Mouse (Mus musculus) embryonic facial prominence, embryonic 12.5 days (tissue): ENCODE measurements at regions not wholly inside any gene's neighbourhood (a gene's known extent, or its start where the extent isn't known, plus 50 kb on each side); places are given as distances from the start of the nearest gene placed in this dataset.

Source experiments
- ATAC-seq: fragments of 200-750 bp; cut with Nextera tagmentation; 2 replicates; pipeline ENCODE4 v1.8.0; 2017; ENCODE audit not compliant: insufficient number of reproducible peaks, insufficient read depth, low FRiP score, low TSS enrichment
- H3K27ac ChIP-seq: fragments of 300-500 bp; sonication (generic); 2 replicates; pipeline ENCODE4 v1.5.1; 2016; ENCODE audit warnings: mild to moderate bottlenecking
- H3K27me3 ChIP-seq: fragments of 300-500 bp; sonication (generic); 2 replicates; pipeline ENCODE4 v1.6.1; 2016; ENCODE audit warnings: mild to moderate bottlenecking, moderate library complexity
- H3K36me3 ChIP-seq: fragments of 300-500 bp; sonication (generic); 2 replicates; pipeline ENCODE4 v1.6.1; 2016; ENCODE audit warnings: mild to moderate bottlenecking
- H3K4me1 ChIP-seq: fragments of 300-500 bp; sonication (generic); 2 replicates; pipeline ENCODE4 v1.6.1; 2016
- H3K4me2 ChIP-seq: fragments of 300-500 bp; sonication (generic); replicated peaks from 2 replicates; pipeline ENCODE4 v1.6.1; 2016; ENCODE audit warnings: mild to moderate bottlenecking, moderate library complexity
- H3K4me3 ChIP-seq: fragments of 300-500 bp; sonication (generic); 2 replicates; pipeline ENCODE4 v1.5.1; 2016; ENCODE audit warnings: mild to moderate bottlenecking
- H3K9ac ChIP-seq: fragments of 300-500 bp; sonication (generic); 2 replicates; pipeline ENCODE4 v1.6.1; 2016; ENCODE audit warnings: mild to moderate bottlenecking, moderate library complexity
- H3K9me3 ChIP-seq: fragments of 300-500 bp; sonication (generic); 2 replicates; pipeline ENCODE4 v1.6.1; 2016; ENCODE audit warnings: mild to moderate bottlenecking, moderate library complexity
- WGBS: fragments of 180-500 bp; shearing (Covaris S2); methylation state at CpG from one replicate; pipeline ENCODE4 v1.1.7; 2016; 5-methylcytosine and 5-hydroxymethylcytosine counted together

GRCm38 (mm10) chr5:133320206-133320605, 777.1 kb upstream of the Auts2 start:
- H3K27ac ChIP-seq: no peak overlapping the region
- H3K9me3 ChIP-seq: no peaks in the 10 kb centered on the region
- WGBS: 89% methylated on average over 1 of the region's 1 CpGs
- no peak overlapping the region for H3K4me3 ChIP-seq
- no peaks in the 10 kb centered on the region for H3K27me3 ChIP-seq
- ATAC-seq: no peak
- no peaks in the 10 kb centered on the region for H3K36me3 ChIP-seq
- H3K9ac ChIP-seq: no peak overlapping the region
- no peak overlapping the region for H3K4me2 ChIP-seq
- no peaks in the 10 kb centered on the region for H3K4me1 ChIP-seq

GRCm38 (mm10) chr5:133314031-133314430, 770.9 kb upstream of the Auts2 start:
- Histone ChIP-seq H3K36me3 (no peaks in the 10 kb centered on the region), H3K9ac (no peak overlapping the region), H3K9me3 (no peaks in the 10 kb centered on the region), H3K4me3 (no peak overlapping the region), H3K27ac (no peak overlapping the region), H3K27me3 (peaks cover 7% of the 10 kb centered on the region; the same call in 1 of the 2 replicates), H3K4me2 (no peak overlapping the region), H3K4me1 (no peaks in the 10 kb centered on the region)
- no peak for ATAC-seq
- 54% methylated on average over 7 of the region's 7 CpGs for WGBS

- Histone ChIP-seq H3K4me2 (no peak overlapping the region), H3K27me3 (peaks cover 7% of the 10 kb centered on the region; the same call in 1 of the 2 replicates), H3K36me3 (no peaks in the 10 kb centered on the region), H3K9me3 (no peaks in the 10 kb centered on the region), H3K4me3 (no peak overlapping the region), H3K27ac (no peak overlapping the region), H3K9ac (no peak overlapping the region), H3K4me1 (no peaks in the 10 kb centered on the region)
- ATAC-seq: no peak
- 30% methylated on average over 6 of the region's 6 CpGs for WGBS
These were observed 768.1 kb upstream of the Auts2 start for GRCm38 (mm10) chr5:133310979-133311890.

DNA sequence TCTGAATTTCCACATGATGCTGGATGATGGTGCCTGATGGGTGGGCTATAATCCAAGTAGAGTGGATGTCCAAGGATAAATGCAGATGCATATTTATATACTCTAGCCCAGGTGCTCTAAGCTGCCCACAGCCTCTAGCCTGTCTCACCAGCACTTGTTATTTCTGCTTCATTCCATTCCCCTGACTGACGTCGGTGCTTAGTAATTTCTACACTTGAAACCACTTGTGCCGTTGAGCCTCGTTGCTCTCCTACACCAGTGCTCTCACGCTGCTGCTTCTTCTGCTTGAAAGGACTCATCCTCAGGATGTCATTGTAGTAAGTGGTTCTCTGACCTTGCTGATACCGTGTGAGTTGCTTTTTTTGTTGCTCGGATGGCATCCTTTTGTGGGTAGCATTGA, 724.7 kb upstream of the Auts2 start:
- no peak overlapping the region for H3K4me2 ChIP-seq

DNA sequence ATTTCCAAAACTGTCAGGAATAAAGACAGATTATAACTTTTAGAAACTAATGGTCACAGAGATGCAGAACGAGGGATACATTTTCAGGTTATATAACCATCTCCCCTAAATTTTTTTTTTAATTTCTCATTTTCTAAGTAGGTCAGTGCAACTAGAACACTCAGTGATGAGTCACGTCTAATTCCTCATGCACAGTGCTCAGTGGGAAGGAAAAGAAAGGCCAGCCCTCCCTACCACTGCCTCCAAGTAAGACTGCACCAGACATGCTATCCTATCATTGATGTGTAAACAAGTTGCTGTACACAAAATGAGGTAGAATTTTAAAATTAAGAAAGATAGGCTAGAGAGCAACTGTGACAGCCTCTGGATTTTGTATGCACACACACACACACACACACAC, 724.2 kb upstream of the Auts2 start:
- H3K4me1 ChIP-seq: no peaks in the 10 kb centered on the region
- H3K9ac ChIP-seq: no peak overlapping the region
- H3K4me3 ChIP-seq: no peak overlapping the region
- WGBS: 70% methylated on average over 2 of the region's 2 CpGs
- no peaks in the 10 kb centered on the region for H3K36me3 ChIP-seq
- H3K4me2 ChIP-seq: no peak overlapping the region
- no peak overlapping the region for H3K27ac ChIP-seq
- no peaks in the 10 kb centered on the region for H3K9me3 ChIP-seq
- no peak for ATAC-seq
- no peaks in the 10 kb centered on the region for H3K27me3 ChIP-seq

More for the DNA sequence above, 724.7 kb upstream of the Auts2 start:
- Histone ChIP-seq H3K27ac (no peak overlapping the region), H3K4me3 (no peak overlapping the region), H3K9me3 (no peaks in the 10 kb centered on the region), H3K36me3 (no peaks in the 10 kb centered on the region), H3K9ac (no peak overlapping the region), H3K27me3 (no peaks in the 10 kb centered on the region), H3K4me1 (no peaks in the 10 kb centered on the region)
- 74% methylated on average over 7 of the region's 7 CpGs for WGBS
- no peak for ATAC-seq

DNA sequence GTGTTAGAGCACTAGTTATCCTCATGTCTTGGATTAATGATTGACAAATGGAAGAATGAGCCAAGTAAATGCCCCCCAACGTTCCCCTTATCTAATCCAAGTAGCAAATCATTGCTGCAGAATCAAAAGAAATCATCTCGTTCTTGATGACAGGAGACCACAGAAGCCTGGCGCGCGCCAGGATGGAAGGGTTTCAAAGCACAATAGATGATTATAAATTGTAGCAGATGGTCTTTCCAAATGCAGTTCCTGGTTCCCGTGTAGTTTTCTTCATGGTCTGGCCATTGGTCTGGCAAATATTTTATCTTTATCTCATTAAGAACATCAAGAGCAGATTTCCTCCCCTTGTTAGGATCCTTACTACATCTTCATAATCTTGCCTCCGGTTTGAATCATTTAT, 721.8 kb upstream of the Auts2 start:
- ATAC-seq: no peak

GRCm38 (mm10) chr5:133218801-133219200, 675.7 kb upstream of the Auts2 start:
- no peak overlapping the region for H3K9ac ChIP-seq
- no peak for ATAC-seq
- 0 out of 2 replicates have a peak, but pooled peaks cover 4% of the 10 kb centered on the region for H3K4me1 ChIP-seq
- H3K9me3 ChIP-seq: no peaks in the 10 kb centered on the region
- H3K4me2 ChIP-seq: no peak overlapping the region
- no peaks in the 10 kb centered on the region for H3K27me3 ChIP-seq
- H3K27ac ChIP-seq: no peak overlapping the region
- no peaks in the 10 kb centered on the region for H3K36me3 ChIP-seq
- H3K4me3 ChIP-seq: no peak overlapping the region
- WGBS: 35% methylated on average over 3 of the region's 3 CpGs

More for the DNA sequence above, 721.8 kb upstream of the Auts2 start:
- Histone ChIP-seq H3K4me1 (no peaks in the 10 kb centered on the region), H3K9ac (no peak overlapping the region), H3K27ac (no peak overlapping the region), H3K9me3 (no peaks in the 10 kb centered on the region), H3K4me2 (no peak overlapping the region), H3K4me3 (no peak overlapping the region), H3K27me3 (no peaks in the 10 kb centered on the region), H3K36me3 (no peaks in the 10 kb centered on the region)
- WGBS: 79% methylated on average over 7 of the region's 7 CpGs

- WGBS: 86% methylated on average over 1 of the region's 1 CpGs
- no peaks in the 10 kb centered on the region for H3K4me1 ChIP-seq
- no peak for ATAC-seq
- H3K4me3 ChIP-seq: no peak overlapping the region
- H3K27ac ChIP-seq: no peak overlapping the region
- no peaks in the 10 kb centered on the region for H3K9me3 ChIP-seq
- no peaks in the 10 kb centered on the region for H3K36me3 ChIP-seq
- H3K27me3 ChIP-seq: no peaks in the 10 kb centered on the region
- H3K4me2 ChIP-seq: no peak overlapping the region
- H3K9ac ChIP-seq: no peak overlapping the region
These were observed 655.4 kb upstream of the Auts2 start for GRCm38 (mm10) chr5:133198546-133198945.

DNA sequence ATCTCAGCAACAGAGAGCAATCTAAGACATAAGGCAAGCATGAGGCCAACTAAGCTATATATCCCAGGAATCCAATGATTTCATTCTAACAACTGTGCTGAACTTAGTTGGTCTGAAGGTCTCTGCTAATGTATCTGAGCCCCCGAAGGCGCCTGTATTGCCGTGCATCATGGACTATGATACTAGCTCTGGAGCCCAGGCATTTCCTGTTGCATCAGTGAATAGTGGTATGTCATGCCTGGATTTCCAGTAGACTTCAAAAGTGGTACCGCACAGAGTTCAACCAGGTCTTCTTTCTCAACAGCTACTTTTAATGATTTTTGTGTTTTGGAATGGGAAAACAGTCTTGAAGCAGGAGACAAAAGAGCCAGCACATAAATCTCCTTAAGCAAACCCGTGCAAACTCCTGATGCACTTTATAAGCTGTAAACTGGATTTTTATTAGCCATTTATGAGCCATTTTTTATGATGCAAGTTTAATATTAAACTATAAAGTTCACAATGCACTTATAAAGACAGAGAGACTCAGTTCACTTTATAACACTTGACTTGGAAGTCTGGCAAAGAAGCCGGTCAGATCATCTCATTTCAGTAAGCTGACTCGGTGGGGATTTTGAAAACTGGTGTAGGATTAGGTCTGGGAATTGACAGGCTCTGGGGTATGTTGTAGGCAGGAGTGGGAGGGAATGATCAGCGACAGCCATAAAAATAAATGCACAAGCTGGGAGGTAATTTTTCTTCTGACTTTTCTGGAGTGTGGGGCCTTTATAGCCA, 646.8 kb upstream of the Auts2 start:
- no peak for ATAC-seq
- H3K27ac ChIP-seq: no peak overlapping the region
- H3K9me3 ChIP-seq: no peaks in the 10 kb centered on the region
- no peak overlapping the region for H3K4me3 ChIP-seq
- H3K36me3 ChIP-seq: no peaks in the 10 kb centered on the region
- no peaks in the 10 kb centered on the region for H3K4me1 ChIP-seq
- H3K27me3 ChIP-seq: no peaks in the 10 kb centered on the region
- H3K4me2 ChIP-seq: no peak overlapping the region
- 85% methylated on average over 8 of the region's 8 CpGs for WGBS
- no peak overlapping the region for H3K9ac ChIP-seq

DNA sequence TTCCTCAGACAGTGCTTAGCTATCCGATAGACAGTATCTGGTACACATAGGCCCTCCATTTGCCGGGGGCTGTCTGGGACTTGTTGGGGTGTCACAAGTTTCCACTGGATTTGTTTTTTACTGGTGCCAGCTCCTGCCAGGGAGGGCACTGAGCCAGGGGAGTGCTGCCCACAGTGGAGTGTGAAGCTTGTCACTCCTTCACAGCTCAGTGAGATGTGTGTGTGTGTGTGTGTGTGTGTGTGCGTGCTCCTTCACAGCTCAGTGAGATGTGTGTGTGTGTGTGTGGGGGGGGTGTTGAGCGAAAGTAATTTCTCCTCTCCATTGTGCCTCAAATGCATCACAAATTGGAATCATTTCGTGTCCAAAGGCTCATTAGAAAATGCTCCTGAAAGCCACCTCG, 632.5 kb upstream of the Auts2 start:
- no peak overlapping the region for H3K9ac ChIP-seq
- 88% methylated on average over 6 of the region's 6 CpGs for WGBS
- H3K4me2 ChIP-seq: no peak overlapping the region
- no peak overlapping the region for H3K27ac ChIP-seq
- peaks cover 18% of the 10 kb centered on the region; the same call in 1 of the 2 replicates for H3K4me1 ChIP-seq
- no peaks in the 10 kb centered on the region for H3K9me3 ChIP-seq
- H3K36me3 ChIP-seq: no peaks in the 10 kb centered on the region
- no peak for ATAC-seq
- H3K4me3 ChIP-seq: no peak overlapping the region
- H3K27me3 ChIP-seq: no peaks in the 10 kb centered on the region

DNA sequence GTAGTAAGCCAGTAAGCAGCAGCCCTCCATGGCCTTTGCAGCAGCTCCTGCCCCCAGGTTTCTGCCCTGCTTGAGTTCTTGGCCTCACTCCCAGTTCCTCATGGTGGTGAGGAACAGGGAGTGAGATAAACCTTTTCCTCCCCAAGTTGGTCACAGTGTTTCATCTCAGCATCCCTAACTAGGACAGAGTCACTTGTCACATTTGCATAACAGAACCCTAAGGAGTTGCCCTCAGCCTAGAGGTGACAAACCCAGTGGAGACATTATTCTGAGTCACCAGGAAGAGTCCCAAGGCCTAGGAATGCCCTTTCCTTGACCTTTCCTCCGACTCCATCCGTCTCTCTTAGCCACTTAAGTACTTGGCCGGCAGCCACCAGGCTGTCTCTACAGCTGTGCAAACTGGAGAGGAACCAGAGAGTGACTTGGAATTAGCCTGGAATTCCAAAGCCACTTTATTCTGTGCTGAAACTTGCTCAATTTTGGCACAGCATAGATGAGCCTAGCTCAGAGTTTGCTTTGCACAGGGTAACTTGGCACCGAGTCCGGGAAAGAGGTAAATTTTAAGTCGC, 630.1 kb upstream of the Auts2 start:
- H3K36me3 ChIP-seq: no peaks in the 10 kb centered on the region
- no peaks in the 10 kb centered on the region for H3K27me3 ChIP-seq
- no peak overlapping the region for H3K9ac ChIP-seq
- H3K9me3 ChIP-seq: no peaks in the 10 kb centered on the region
- H3K4me2 ChIP-seq: no peak overlapping the region
- H3K4me3 ChIP-seq: no peak overlapping the region
- 33% methylated on average over 6 of the region's 6 CpGs for WGBS
- peak; percentile 81; the same call in 1 of the 2 replicates for ATAC-seq
- H3K27ac ChIP-seq: peak overlapping the region; percentile 47; the same call in 1 of the 2 replicates
- peaks cover 18% of the 10 kb centered on the region; the same call in 1 of the 2 replicates for H3K4me1 ChIP-seq
